Mouse (Mus musculus) adrenal gland (tissue): ENCODE measurements around the gene Glg1.
"Not testable (repeated sequence)": the region's sequence is repeated elsewhere in the genome, so short reads cannot be mapped to it uniquely, and the experiment has no call there.

Experiments used
- intact Hi-C: fragments of 180-260 bp; cut with DNase I; formaldehyde crosslinking; loops from one replicate; pipeline ENCODE4 v1.15.1; 2025

The Glg1 gene

GRCm38 (mm10) chr8:111252487-111253112, 6.4 kb downstream of the Glg1 start:
- intact Hi-C loops, result loop anchor here (10.0 kb wide), 1 partner anchor 68 kb away; no protein-coding TSS in a partner anchor

DNA sequence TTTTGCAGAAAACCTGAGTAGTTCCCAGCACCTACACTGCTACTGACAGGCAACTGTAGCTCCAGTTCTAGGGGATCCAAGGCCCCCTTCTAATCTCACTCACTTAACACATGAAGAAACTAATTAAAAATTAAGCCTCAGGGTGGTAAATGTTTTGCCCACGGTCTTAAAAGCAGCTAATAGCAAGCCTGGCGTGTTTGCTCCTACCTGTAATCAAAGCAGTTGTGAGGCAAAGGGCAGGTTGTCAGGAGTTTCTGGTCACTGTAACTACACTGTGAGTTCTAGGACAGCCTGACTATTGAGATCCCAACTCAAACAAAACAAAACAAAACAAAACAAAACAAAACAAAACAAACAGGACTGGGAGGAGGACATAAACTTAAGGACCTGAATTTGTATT, 8.9 kb downstream of the Glg1 start:
- intact Hi-C loops, result loop anchor here (10.0 kb wide), 1 partner anchor 65 kb away; no protein-coding TSS in a partner anchor

GRCm38 (mm10) chr8:111248136-111248535, 10.9 kb downstream of the Glg1 start:
- intact Hi-C loops, result no loop called here

DNA sequence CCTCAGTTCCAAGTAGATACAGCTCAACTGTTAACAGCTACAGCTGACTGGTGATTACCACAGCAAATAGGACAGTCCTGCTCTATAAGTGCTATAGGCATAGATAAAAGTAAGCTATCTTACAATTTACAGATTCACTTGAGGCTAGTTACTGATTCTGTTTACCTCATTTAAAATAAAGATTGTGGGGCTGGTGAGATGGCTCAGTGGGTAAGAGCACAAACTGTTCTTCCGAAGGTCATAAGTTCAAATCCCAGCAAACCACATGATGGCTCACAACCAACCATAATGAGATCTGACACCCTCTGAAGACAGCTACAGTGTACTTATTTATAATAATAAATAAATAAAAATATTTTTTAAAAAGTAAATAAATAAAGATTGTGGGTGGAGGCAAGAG, 12.2 kb downstream of the Glg1 start:
- intact Hi-C loops, result not testable (repeated sequence)

DNA sequence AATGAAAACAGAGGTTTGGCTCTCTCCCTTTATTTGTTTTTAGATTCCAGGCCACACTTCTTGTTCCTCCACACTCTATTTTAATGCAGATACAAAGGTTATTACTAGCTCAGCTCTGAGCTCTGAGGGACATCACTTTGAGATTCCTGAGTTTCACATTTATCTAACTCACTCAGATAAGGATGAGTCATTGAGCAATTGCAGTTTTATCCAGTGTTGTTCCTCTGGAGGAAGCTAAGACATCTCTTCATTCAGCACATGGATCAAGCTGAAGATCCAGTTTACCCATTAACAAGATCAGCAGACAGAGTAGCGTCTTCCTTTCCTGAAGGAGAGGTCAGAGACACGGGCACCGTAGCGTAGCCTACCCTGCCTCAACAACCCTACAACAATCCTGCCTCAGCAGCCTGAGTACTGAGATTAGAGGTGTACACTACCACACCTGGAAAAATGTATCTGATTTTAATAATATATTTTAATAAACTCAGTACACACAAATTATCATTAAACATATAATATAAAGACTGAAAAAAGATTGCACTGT, 12.7 kb downstream of the Glg1 start:
- intact Hi-C loops, result no loop called here

DNA sequence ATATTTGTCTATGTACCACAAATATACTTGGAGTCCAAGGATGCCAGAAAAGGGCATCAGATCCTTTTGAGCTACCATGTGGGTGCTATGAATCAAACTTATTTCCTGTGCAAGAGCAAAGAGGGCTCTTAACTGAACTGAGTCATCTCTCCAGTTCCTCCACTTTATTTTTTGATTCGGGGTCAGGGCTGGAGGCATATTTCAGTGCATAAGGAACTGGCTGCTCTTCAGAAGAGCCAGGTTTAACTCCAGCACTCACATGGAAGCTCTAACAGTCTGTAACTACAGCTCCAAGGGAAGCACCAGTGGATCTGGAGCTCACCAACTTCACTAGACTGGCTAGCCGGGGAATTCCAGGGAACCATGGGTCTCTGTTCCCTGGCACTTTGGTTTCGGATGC, 21.7 kb downstream of the Glg1 start:
- intact Hi-C loops, result no loop called here

- intact Hi-C loops, result no loop called here
These were observed 25.3 kb downstream of the Glg1 start for GRCm38 (mm10) chr8:111233730-111234129.

- intact Hi-C loops, result no loop called here
These were observed 34.9 kb downstream of the Glg1 start for GRCm38 (mm10) chr8:111224153-111224552.

DNA sequence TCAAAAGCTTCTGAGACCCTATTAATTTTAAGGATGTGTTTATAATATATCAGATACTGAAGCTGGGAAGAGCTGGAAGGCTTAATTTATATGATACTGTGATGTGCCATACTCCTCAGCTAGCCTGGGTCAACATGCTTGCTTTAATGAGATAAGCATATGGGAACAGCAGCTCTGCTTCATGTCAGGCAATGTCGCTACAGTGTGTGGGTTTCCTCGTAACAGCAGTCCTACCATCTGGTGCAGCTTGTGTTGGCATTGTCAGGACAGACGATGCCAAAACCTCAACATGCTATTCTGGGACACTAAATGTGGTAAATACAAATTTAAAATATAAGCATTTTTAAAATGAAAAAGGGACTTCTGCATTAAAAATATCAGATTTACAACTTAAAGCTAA, 40.9 kb downstream of the Glg1 start:
- intact Hi-C loops, result no loop called here

DNA sequence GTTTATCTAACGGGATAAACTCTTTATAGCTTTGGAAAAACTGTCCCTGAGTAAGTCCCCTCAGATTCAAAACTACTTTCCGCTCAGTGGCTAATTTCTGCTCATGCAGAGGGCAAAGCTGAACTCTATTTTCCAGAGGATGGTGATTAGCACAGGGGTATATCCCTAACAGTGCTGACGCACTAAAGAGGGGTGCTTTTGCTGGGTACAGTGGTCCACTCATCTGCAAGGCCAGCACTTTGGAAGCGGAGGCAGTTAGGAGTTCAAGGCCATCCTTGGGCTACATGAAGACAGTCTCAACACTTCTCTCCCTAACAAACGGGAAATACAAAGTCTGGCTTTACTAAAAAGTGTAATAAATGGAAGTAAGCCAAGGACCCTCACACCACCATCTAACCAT, 45.6 kb downstream of the Glg1 start:
- intact Hi-C loops, result no loop called here

- intact Hi-C loops, result no loop called here
These were observed 47.8 kb downstream of the Glg1 start for GRCm38 (mm10) chr8:111211180-111211579.

DNA sequence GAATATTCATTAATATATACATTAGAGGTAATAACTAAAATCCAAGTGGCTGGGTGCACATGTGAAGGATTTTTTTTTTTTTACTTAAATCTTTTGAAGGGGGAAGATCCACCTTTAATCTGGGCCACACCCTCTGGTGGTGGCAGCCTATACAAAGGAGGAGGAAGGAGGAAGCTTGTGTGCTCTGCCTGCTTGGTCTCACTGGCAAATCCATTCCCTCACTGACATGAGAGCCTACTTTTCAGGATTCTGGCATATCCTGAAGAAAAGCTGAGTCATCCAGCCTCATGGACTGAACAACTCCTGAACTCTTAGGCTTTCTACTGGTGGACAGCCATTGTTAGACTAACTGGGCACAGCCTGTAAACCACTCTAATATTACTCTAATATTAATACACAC, 49.1 kb downstream of the Glg1 start:
- intact Hi-C loops, result no loop called here

DNA sequence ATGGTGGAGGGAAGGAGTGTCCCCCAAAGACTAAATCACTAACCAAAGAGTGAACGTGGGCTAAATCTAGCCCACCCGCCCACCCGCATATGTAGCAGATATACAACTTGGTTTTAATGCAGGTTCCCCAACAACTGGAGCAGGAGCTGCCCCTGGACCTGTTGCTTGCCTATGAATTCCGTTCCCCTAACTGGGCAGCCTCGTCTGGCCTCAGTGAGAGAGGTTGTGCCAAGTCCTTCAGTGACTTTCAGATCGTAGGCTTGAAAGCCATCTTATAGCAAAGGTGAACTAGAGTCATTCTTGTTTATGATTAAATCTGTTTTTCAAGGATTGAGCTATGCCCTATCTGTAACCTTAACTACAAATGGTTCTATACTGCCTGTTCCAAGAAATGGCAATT, 52.7 kb downstream of the Glg1 start:
- intact Hi-C loops, result no loop called here

- intact Hi-C loops, result no loop called here
These were observed 54.0 kb downstream of the Glg1 start for GRCm38 (mm10) chr8:111205033-111205432.

DNA sequence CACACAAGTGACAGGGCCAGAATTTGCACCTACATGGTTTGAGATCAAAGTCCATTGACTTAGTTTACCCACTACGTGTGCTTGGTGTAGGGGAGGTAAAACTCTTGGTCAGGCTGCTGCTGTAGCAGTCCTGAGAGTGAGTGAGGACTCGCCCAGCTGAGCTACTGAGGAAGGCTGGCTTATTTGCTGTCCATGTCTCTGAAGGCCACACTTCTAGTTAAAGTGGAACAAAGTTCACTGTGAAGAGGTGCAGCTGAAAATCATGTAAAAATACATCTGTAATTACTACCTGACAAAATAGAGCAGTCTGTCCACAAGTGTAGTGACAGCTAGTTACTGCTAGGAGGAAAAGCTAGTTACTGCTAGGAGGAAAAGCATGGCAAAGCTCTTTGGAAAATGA, 55.7 kb downstream of the Glg1 start:
- intact Hi-C loops, result no loop called here

DNA sequence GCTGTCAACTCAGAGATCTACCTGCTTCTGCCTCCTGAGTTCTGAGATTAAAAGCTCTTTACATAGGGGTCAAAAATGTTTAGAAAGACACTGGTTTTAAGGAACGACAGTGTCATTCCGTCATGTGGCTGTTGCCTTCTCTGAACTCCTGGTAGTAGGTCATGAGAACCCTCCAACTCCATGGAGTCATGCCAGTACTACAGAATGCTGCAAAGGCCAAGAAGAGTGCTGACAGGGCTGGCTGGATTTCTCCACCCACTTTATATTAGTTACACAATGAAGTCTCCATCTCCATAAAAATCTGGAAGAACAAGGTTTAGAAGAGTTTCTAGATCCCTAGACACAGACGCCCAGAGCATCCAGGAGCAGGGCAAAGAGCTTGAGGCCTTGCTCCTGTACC, 61.0 kb downstream of the Glg1 start:
- intact Hi-C loops, result no loop called here

GRCm38 (mm10) chr8:111196181-111196580, 62.8 kb downstream of the Glg1 start:
- intact Hi-C loops, result no loop called here

GRCm38 (mm10) chr8:111188594-111189211, 70.3 kb downstream of the Glg1 start:
- intact Hi-C loops, result loop anchor here (10.0 kb wide), 1 partner anchor 66 kb away; the partner anchor contains the start of gene Glg1

- intact Hi-C loops, result loop anchor here (10.0 kb wide), 1 partner anchor 67 kb away; the partner anchor contains the start of gene Glg1
These were observed 71.5 kb downstream of the Glg1 start for GRCm38 (mm10) chr8:111187470-111187869.

DNA sequence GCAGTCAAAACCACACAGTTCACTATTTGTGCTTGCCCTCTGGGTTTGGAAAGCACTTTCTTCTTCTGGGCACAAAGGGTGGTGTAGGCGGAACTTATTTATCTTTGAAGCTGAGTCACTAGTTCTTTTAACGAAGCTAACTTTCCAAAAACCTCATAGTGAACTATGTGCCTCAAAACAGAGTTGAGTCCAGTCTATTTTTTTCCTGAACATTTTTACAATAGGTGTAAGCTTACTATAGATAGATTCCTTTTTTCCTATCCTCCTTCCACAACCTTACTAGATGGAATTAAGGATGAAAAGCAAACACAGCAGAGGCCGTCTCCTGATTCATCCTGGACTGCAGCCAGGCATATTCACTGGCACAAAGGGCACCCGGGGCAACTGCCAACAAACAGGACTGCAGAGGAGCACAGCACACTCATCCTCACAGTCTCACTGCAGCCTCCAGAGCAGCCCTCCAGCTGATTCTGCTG, 73.5 kb downstream of the Glg1 start:
- intact Hi-C loops, result loop anchor here (10.0 kb wide), 1 partner anchor 69 kb away; the partner anchor contains the start of gene Glg1

GRCm38 (mm10) chr8:111171661-111172060, 87.4 kb downstream of the Glg1 start:
- intact Hi-C loops, result loop anchor here (5.0 kb wide), 1 partner anchor 39 kb away; no protein-coding TSS in a partner anchor

GRCm38 (mm10) chr8:111157617-111158016, 101.4 kb downstream of the Glg1 start:
- intact Hi-C loops, result no loop called here
